Mouse (Mus musculus): ENCODE measurements at regions not wholly inside any gene's neighbourhood (a gene's known extent, or its start where the extent isn't known, plus 50 kb on each side); places are given as distances from the start of the nearest gene placed in this dataset.

DNA sequence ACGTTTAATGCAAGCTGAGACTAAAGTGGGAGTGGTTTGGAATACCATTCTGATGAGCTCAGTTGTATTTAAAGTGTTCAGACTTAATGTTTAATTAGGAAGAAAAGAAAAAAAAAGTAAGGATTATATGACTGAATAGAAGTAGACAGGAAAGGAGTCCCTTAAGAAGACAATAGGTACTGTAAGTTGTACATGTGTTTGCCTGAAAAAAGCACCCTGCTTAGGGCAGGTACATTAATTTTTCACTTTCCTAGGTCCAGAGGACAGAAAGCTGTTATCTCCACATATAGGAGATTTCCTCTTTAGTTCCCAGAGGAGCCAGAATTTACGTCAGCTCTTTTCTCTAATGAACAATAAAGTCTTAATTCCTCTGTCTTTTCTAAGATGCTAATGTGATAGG, 58.5 kb downstream of the Olfr987 start:
- DNase-seq (ENCODE audit: low read depth, low spot score), result no peak

DNA sequence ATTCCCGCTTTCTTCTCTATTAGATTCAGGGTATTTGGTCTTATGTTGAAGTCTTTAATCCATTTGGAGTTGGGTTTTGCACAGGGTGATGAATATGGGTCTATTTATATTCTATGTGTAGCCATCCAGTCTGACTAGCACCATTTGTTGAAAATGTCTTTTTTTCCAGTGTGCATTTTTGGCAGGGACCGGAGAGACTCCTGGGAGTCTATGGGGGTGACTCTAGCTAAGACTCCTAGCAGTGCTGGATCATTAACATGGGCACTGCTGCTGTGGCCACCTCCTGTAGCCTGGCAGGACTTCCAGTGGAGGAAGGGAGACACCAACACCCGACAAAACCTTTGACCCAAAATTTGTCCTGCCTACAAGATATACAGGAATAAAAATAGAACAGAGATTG, 61.0 kb downstream of the Olfr987 start:
- DNase-seq (ENCODE audit: low read depth, low spot score), result no peak

DNA sequence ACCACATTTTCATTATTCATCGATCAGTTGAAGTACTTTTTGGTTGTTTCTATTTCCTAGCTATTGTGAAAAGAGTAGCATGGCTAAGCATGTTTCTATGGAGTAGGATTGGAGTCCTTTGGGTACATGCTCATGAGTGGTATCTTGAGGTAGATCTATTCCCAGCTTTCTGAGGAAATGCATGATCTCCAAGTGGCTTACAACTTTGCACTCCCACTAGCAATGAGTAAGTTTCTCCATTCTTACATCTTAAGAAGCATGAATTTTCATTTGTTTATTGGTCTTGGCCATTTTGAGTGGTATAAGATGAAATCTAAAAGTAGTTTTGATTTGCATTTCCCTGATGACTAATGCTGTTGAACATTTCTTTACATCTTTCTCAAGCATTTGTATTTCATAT, 61.7 kb downstream of the Olfr987 start:
- no peak for DNase-seq (ENCODE audit: low read depth, low spot score)

DNA sequence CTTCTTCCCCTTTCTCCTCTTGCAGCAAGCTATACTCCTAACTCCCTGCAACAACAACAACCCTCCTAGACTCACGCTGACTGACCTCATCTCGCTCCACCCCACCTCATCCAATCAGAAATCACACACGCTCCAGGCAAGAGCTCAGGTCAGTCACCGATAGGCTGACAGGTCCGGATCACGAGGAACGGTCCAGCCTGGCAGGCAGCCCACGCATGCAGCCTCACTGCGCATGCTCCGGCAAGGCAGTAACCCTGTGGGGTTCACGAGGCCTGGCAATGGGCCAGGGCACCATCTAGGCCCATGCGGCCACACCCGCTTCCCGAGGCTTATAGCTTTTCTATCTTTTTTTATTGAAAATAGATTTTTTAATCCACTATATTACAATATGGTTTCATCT, 69.8 kb upstream of the Lrrc55 start:
- peak; percentile 13 for DNase-seq (ENCODE audit: low read depth, low spot score)

DNA sequence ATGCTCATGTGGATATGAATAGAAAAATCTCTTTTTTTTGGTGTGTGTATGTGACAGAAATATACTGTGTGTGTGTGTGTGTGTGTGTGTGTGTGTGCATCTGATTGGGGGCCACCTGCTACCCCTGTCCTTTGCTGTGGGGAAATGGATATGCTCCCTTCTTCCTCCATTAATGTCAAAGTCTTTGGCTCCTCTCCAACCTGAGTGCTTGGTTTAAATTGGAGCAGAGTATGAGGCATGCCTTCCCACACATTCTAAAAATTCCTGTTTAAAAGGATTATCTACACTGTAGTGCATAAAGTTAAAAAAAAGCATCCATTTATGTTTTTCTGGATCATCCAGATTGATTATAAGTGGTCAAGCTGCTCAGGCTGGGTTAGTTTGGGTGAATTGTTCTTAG, 68.7 kb upstream of the Lrrc55 start:
- no peak for DNase-seq (ENCODE audit: low read depth, low spot score)

DNA sequence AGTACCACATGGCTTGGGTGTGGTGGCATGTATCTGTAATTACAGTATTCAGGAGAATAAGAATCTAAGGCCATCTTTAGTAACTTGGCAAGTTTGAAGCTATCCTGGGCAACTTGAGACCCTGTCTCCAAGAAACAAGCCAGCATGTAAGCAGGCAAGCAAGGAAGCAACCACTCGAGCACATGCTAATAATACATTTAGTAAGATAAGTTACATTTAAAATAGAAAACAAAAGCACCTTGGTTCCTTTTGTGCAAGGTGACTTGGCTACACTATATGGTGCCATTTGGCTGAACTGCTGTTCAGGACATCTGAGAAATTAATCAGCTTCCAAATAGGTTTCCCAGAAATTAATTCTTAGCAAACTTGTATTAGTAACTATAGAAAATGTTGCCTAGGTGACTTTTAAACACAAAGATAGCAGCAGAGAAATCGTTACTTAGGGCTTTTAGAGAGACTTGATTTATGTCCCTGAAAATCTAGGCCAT, 68.1 kb upstream of the Lrrc55 start:
- no peak for DNase-seq (ENCODE audit: low read depth, low spot score)

DNA sequence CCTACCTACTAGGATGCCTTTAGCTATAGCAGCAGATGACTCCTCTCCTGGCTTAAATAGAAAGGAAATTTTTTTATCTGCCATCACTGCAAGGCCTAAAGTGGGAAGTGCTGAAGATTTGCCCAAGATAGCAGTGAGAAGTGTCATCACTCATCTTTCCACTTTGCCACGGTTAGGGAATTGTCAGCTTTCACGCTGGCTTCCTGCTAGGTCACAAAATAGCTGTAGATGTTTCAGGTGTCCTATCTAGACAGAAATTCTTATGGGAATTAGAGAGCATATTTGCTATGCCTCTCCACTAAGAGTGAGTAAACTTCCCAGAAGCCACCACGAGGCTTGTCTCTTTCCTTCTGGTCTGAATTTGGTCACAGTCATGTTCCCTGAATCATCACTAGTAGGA, 60.4 kb upstream of the Lrrc55 start:
- no peak for DNase-seq (ENCODE audit: low read depth, low spot score)

DNA sequence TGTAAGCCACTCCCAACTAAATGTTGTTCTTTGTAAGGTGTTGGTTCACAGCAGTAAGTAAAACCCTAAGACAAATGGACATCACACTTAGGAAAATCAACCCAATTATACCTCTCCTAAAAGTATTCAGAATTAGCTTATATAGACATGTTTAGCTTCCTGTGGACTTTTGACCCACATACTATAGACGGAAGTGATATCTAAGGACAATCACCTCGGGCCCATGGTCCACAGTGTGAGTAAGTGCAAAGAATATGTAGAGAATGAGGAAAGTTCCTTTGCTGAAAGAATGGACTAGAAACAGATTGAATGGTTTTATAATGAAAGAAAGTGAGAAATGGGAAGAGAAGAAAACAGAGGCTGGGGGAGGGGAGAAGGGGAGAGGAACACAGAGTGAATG, 58.6 kb upstream of the Lrrc55 start:
- DNase-seq (ENCODE audit: low read depth, low spot score), result no peak

DNA sequence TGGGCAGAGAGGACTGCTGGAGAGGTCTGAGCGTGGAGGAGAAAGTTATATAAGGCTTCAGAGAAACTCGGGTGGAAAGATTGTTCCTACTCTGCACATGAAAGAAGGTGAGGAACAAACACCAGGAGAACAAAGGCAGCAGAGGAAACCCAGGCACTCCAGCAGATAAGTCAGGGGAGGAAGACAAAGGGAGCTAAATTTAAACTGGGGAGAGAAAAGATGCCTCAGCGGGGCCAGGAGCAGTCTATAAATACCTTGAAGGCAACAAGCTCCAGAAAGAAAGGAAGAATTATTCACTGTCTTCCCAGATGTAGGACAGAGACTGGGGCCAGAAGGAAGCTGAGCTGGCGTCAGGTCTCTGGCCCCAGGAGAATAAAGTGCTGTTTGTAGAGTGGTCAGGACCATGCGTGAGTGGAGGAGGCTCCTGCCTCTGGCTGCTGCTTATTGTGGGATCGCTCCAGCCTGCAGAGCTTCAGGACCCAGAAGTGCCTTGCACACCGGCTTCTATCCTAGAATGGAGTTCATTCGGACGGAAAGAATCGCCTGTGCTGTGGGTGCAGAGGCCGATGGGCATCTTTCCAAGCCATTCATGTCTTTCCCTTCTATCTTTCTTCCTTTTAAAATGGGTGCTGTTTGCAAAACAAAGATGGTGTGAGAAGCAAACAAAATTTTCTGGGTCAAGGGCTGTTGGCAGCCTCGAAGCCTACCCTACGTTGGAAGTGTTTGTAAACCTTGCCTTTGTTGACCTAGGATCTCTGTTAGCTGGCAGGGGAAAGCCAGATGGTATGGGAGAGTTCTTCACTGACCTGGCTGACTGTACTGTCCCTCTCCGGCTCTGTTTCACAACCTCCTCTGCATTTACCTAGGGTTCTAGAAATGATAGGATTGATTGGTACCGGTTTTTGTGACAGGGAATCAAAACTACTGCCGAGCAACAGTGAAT, 55.6 kb upstream of the Lrrc55 start:
- DNase-seq (ENCODE audit: low read depth, low spot score), result peak; percentile 9

DNA sequence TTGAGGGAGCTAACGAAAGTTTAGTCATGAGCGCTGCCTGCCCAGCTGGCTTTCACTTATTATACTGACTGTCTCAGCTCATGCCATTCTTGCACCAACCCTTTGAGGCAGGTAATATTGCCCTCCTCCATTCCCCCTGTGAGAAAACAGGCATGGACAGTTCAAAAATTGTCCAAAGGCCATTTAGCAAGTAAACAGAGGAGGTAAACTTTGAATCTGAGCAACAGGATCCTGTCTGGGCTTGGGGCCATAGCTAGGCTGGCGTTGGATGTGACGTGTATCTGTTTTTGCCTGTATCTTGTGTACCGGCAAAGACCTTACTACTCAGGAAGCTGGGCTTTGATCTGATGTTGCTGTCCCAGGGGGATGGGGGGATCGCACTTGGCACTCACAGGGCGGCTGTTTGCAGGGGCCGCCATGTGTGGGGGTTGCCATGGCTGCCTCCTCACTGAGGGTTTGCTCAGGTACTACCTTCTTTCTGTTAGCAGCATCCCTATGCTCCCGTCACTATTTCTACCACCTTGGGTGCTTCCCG, 53.1 kb upstream of the Lrrc55 start:
- DNase-seq (ENCODE audit: low read depth, low spot score), result no peak

Data from ES-CJ7 (cell line).